Mouse (Mus musculus) heart, postnatal 0 days (tissue): Measurements from ENCODE around the gene Sdhb.

Experiments
- CTCF ChIP-seq: IDR thresholded peaks from 2 replicates; pipeline ENCODE4 v1.5.1; 2016; ENCODE audit warnings: antibody characterized with exemption, control low read depth, low read depth
- EP300 ChIP-seq: IDR thresholded peaks from 2 replicates; pipeline ENCODE4 v1.6.1; 2016; ENCODE audit warnings: antibody characterized with exemption, low read depth

DNA sequence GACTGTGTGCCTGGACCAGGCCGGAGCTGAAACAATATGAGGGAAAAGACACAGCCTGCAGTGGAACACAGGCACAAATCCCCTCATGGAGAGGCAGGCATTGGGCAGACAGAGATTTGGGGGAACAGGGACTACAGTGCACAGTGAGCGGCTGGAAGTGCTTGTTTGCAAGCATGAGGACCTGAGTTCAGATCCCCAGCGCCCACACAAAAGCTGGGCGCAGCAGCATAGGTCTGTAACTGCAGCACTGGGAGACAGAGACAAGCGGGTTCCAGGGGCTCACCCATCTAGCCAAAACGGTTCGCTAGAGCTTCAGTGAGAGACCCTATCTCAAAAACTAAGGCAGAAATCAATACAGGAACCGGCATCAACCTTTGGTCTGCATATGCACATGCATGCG, 47.4 kb upstream of the Sdhb start:
- TF ChIP-seq EP300 (no peak), CTCF (no peak)
